Mouse (Mus musculus) forelimb bud, embryonic 11.5 days (tissue): ENCODE results near the gene Cib1.

Source experiments
- DNase-seq: peaks from one replicate; pipeline ENCODE4 v3.0.0-alpha.2; 2012; ENCODE audit warnings: low read depth, low spot score

Gene Cib1

GRCm38 (mm10) chr7:80201888-80202540 is 30.6 kb downstream of the Cib1 start:
- DNase-seq, result no peak

GRCm38 (mm10) chr7:80200963-80201539 is 31.6 kb downstream of the Cib1 start:
- no peak for DNase-seq

- DNase-seq, result no peak
Observed at GRCm38 (mm10) chr7:80200588-80200945, 32.0 kb downstream of the Cib1 start.

GRCm38 (mm10) chr7:80199851-80200587 is 32.6 kb downstream of the Cib1 start:
- DNase-seq, result no peak

- DNase-seq, result no peak
Observed at GRCm38 (mm10) chr7:80199286-80199685, 33.3 kb downstream of the Cib1 start.

GRCm38 (mm10) chr7:80198863-80199262 is 33.8 kb downstream of the Cib1 start:
- peak; percentile 29 for DNase-seq

- DNase-seq, result peak; percentile 90
Observed at GRCm38 (mm10) chr7:80197941-80198778, 34.5 kb downstream of the Cib1 start.

GRCm38 (mm10) chr7:80197371-80197770 is 35.2 kb downstream of the Cib1 start:
- DNase-seq, result no peak

GRCm38 (mm10) chr7:80195576-80196263 is 36.9 kb downstream of the Cib1 start:
- DNase-seq, result no peak

GRCm38 (mm10) chr7:80195146-80195545 is 37.5 kb downstream of the Cib1 start:
- DNase-seq, result no peak

GRCm38 (mm10) chr7:80193941-80194739 is 38.5 kb downstream of the Cib1 start:
- no peak for DNase-seq

- peak; percentile 78 for DNase-seq
Observed at GRCm38 (mm10) chr7:80192226-80193061, 40.2 kb downstream of the Cib1 start.

GRCm38 (mm10) chr7:80191455-80191854 is 41.2 kb downstream of the Cib1 start:
- peak; percentile 25 for DNase-seq

- no peak for DNase-seq
Observed at GRCm38 (mm10) chr7:80189147-80189933, 43.3 kb downstream of the Cib1 start.

- DNase-seq, result no peak
Observed at GRCm38 (mm10) chr7:80188579-80189125, 44.0 kb downstream of the Cib1 start.

- no peak for DNase-seq
Observed at GRCm38 (mm10) chr7:80187501-80187900, 45.1 kb downstream of the Cib1 start.

- peak; percentile 82 for DNase-seq
Observed at GRCm38 (mm10) chr7:80186531-80187296, 45.9 kb downstream of the Cib1 start, which contains the start of gene Sema4b. Sema4b (plus strand) TSS chr7:80186841.

- no peak for DNase-seq
Observed at GRCm38 (mm10) chr7:80186021-80186420, 46.6 kb downstream of the Cib1 start.
